Mouse (Mus musculus): ENCODE results near the gene Ggact. TPM values are rescaled to one million over a fixed set of nuclear protein-coding genes. Genes with fewer than 3 reads are reported as not detected.

Gene Ggact
- polyA plus RNA-seq, 1 experiment from 2014 or later: 16.0 TPM

- H3K4me2 ChIP-seq: no peak overlapping the region
- H3K9ac ChIP-seq: no peak overlapping the region
- H3K27me3 ChIP-seq: no peaks in the 10 kb centered on the region
- ATAC-seq (ENCODE audit: low read depth) (no peak), DNase-seq (no peak)
- no peak overlapping the region for H3K4me3 ChIP-seq (replicated peaks)
- H3K9me3 ChIP-seq (replicated peaks): no peaks in the 10 kb centered on the region
- no peaks in the 10 kb centered on the region; the same call in 1 of the 2 replicates for H3K36me3 ChIP-seq
- WGBS (ENCODE audit: insufficient replicate concordance): 79% methylated on average over 9 of the region's 9 CpGs
- H3K4me1 ChIP-seq (replicated peaks): no peaks in the 10 kb centered on the region
- no peak overlapping the region for H3K27ac ChIP-seq
Measured at GRCm38 (mm10) chr14:122882201-122882639, 31.3 kb downstream of the Ggact start.

GRCm38 (mm10) chr14:122881699-122882098 lies 31.9 kb downstream of the Ggact start:
- no peak overlapping the region for H3K9ac ChIP-seq
- DNase-seq (no peak), ATAC-seq (ENCODE audit: low read depth) (no peak)
- H3K4me2 ChIP-seq: no peak overlapping the region
- 56% methylated on average over 2 of the region's 2 CpGs for WGBS (ENCODE audit: insufficient replicate concordance)
- no peak overlapping the region for H3K27ac ChIP-seq
- no peak overlapping the region for H3K4me3 ChIP-seq (replicated peaks)
- no peaks in the 10 kb centered on the region; the same call in 1 of the 2 replicates for H3K36me3 ChIP-seq
- no peaks in the 10 kb centered on the region for H3K4me1 ChIP-seq (replicated peaks)
- H3K9me3 ChIP-seq (replicated peaks): no peaks in the 10 kb centered on the region
- no peaks in the 10 kb centered on the region for H3K27me3 ChIP-seq

- WGBS (ENCODE audit: insufficient replicate concordance): 56% methylated on average over 7 of the region's 7 CpGs
Measured at GRCm38 (mm10) chr14:122880291-122880690, 33.3 kb downstream of the Ggact start.

GRCm38 (mm10) chr14:122877787-122878186 lies 35.8 kb downstream of the Ggact start:
- no peak overlapping the region for H3K4me2 ChIP-seq
- H3K27ac ChIP-seq: no peak overlapping the region
- H3K4me3 ChIP-seq (replicated peaks): no peak overlapping the region
- no peaks in the 10 kb centered on the region for H3K9me3 ChIP-seq (replicated peaks)
- H3K9ac ChIP-seq: no peak overlapping the region
- no peaks in the 10 kb centered on the region for H3K27me3 ChIP-seq
- no peak for ATAC-seq (ENCODE audit: low read depth)
- WGBS (ENCODE audit: insufficient replicate concordance): 68% methylated on average over 3 of the region's 3 CpGs
- H3K4me1 ChIP-seq (replicated peaks): no peaks in the 10 kb centered on the region
- H3K36me3 ChIP-seq: no peaks in the 10 kb centered on the region
- no peak for DNase-seq

More at GRCm38 (mm10) chr14:122880291-122880690, 33.3 kb downstream of the Ggact start:
- Histone ChIP-seq H3K27me3 (no peaks in the 10 kb centered on the region), H3K4me1 (replicated peaks) (no peaks in the 10 kb centered on the region), H3K4me3 (replicated peaks) (no peak overlapping the region), H3K4me2 (no peak overlapping the region), H3K9me3 (replicated peaks) (no peaks in the 10 kb centered on the region), H3K27ac (no peak overlapping the region), H3K36me3 (no peaks in the 10 kb centered on the region), H3K9ac (no peak overlapping the region)
- no peak for ATAC-seq (ENCODE audit: low read depth)
- no peak for DNase-seq

- no peak overlapping the region for H3K9ac ChIP-seq
- WGBS (ENCODE audit: insufficient replicate concordance): 53% methylated on average over 7 of the region's 7 CpGs
- H3K36me3 ChIP-seq: no peaks in the 10 kb centered on the region
- H3K27ac ChIP-seq: no peak overlapping the region
- H3K4me3 ChIP-seq (replicated peaks): no peak overlapping the region
- no peak for DNase-seq
- no peaks in the 10 kb centered on the region for H3K9me3 ChIP-seq (replicated peaks)
- no peak for ATAC-seq (ENCODE audit: low read depth)
- no peaks in the 10 kb centered on the region for H3K27me3 ChIP-seq
- no peaks in the 10 kb centered on the region for H3K4me1 ChIP-seq (replicated peaks)
- no peak overlapping the region for H3K4me2 ChIP-seq
Measured at GRCm38 (mm10) chr14:122876723-122877122, 36.8 kb downstream of the Ggact start.

GRCm38 (mm10) chr14:122876163-122876562 lies 37.4 kb downstream of the Ggact start:
- 8% methylated on average over 6 of the region's 6 CpGs for WGBS (ENCODE audit: insufficient replicate concordance)
- Histone ChIP-seq H3K27ac (no peak overlapping the region), H3K9ac (no peak overlapping the region), H3K9me3 (replicated peaks) (no peaks in the 10 kb centered on the region), H3K4me3 (replicated peaks) (no peak overlapping the region), H3K27me3 (no peaks in the 10 kb centered on the region), H3K4me2 (no peak overlapping the region), H3K4me1 (replicated peaks) (no peaks in the 10 kb centered on the region), H3K36me3 (no peaks in the 10 kb centered on the region)
- DNase-seq: peak; percentile 22
- no peak for ATAC-seq (ENCODE audit: low read depth)

GRCm38 (mm10) chr14:122875636-122876035 lies 37.9 kb downstream of the Ggact start:
- Histone ChIP-seq H3K9ac (no peak overlapping the region), H3K9me3 (replicated peaks) (no peaks in the 10 kb centered on the region)
- no peak for DNase-seq

GRCm38 (mm10) chr14:122875056-122875455 lies 38.5 kb downstream of the Ggact start:
- WGBS (ENCODE audit: insufficient replicate concordance): 80% methylated on average over 8 of the region's 8 CpGs
- no peak overlapping the region for H3K27ac ChIP-seq
- DNase-seq: no peak
- no peaks in the 10 kb centered on the region for H3K27me3 ChIP-seq
- H3K4me2 ChIP-seq: no peak overlapping the region
- no peaks in the 10 kb centered on the region for H3K9me3 ChIP-seq (replicated peaks)
- ATAC-seq (ENCODE audit: low read depth): no peak
- no peaks in the 10 kb centered on the region for H3K4me1 ChIP-seq (replicated peaks)
- H3K9ac ChIP-seq: no peak overlapping the region
- no peaks in the 10 kb centered on the region for H3K36me3 ChIP-seq
- no peak overlapping the region for H3K4me3 ChIP-seq (replicated peaks)

More at GRCm38 (mm10) chr14:122875636-122876035, 37.9 kb downstream of the Ggact start:
- Histone ChIP-seq H3K27ac (no peak overlapping the region), H3K36me3 (no peaks in the 10 kb centered on the region), H3K4me3 (replicated peaks) (no peak overlapping the region), H3K4me2 (no peak overlapping the region), H3K4me1 (replicated peaks) (no peaks in the 10 kb centered on the region), H3K27me3 (no peaks in the 10 kb centered on the region)
- 54% methylated on average over 6 of the region's 6 CpGs for WGBS (ENCODE audit: insufficient replicate concordance)
- ATAC-seq (ENCODE audit: low read depth): no peak

- no peaks in the 10 kb centered on the region for H3K9me3 ChIP-seq (replicated peaks)
- H3K27ac ChIP-seq: no peak overlapping the region
- no peaks in the 10 kb centered on the region for H3K36me3 ChIP-seq
- WGBS (ENCODE audit: insufficient replicate concordance): 58% methylated on average over 6 of the region's 6 CpGs
- no peaks in the 10 kb centered on the region for H3K27me3 ChIP-seq
- DNase-seq (no peak), ATAC-seq (ENCODE audit: low read depth) (no peak)
- no peak overlapping the region for H3K9ac ChIP-seq
- H3K4me1 ChIP-seq (replicated peaks): no peaks in the 10 kb centered on the region
- no peak overlapping the region for H3K4me2 ChIP-seq
- H3K4me3 ChIP-seq (replicated peaks): no peak overlapping the region
Measured at GRCm38 (mm10) chr14:122872612-122873011, 40.9 kb downstream of the Ggact start.

GRCm38 (mm10) chr14:122871841-122872580 lies 41.5 kb downstream of the Ggact start:
- H3K4me3 ChIP-seq (replicated peaks): no peak overlapping the region
- no peaks in the 10 kb centered on the region for H3K36me3 ChIP-seq
- no peak overlapping the region for H3K4me2 ChIP-seq
- DNase-seq: no peak
- no peak for ATAC-seq (ENCODE audit: low read depth)
- H3K9me3 ChIP-seq (replicated peaks): no peaks in the 10 kb centered on the region
- WGBS (ENCODE audit: insufficient replicate concordance): 57% methylated on average over 4 of the region's 4 CpGs
- H3K27ac ChIP-seq: no peak overlapping the region
- no peaks in the 10 kb centered on the region for H3K4me1 ChIP-seq (replicated peaks)
- H3K27me3 ChIP-seq: no peaks in the 10 kb centered on the region
- no peak overlapping the region for H3K9ac ChIP-seq

GRCm38 (mm10) chr14:122869831-122870230 lies 43.7 kb downstream of the Ggact start:
- no peak overlapping the region for H3K4me3 ChIP-seq (replicated peaks)
- H3K9me3 ChIP-seq (replicated peaks): no peaks in the 10 kb centered on the region
- ATAC-seq (ENCODE audit: low read depth) (no peak), DNase-seq (no peak)
- H3K27ac ChIP-seq: no peak overlapping the region
- no peaks in the 10 kb centered on the region for H3K4me1 ChIP-seq (replicated peaks)
- no peaks in the 10 kb centered on the region for H3K36me3 ChIP-seq
- 61% methylated on average over 6 of the region's 6 CpGs for WGBS (ENCODE audit: insufficient replicate concordance)
- H3K4me2 ChIP-seq: no peak overlapping the region
- H3K27me3 ChIP-seq: no peaks in the 10 kb centered on the region
- no peak overlapping the region for H3K9ac ChIP-seq
